Mouse (Mus musculus) inflammation-experienced regulatory T-cells, adult 16 weeks (primary cell): ENCODE measurements around the gene Ptpn4. TPM values are rescaled to one million over a fixed set of nuclear protein-coding genes. Genes with fewer than 3 reads are reported as not detected.

ENCODE experiments used
- polyA plus RNA-seq: library from polyadenylated mRNA; unstranded; fragments of 100-300 nt; shearing (Covaris generic); gene quantifications from one replicate; pipeline ENCODE4 v1.2.1, GENCODE M21; 2017

Gene Ptpn4
- 12.0 TPM for polyA plus RNA-seq

DNA sequence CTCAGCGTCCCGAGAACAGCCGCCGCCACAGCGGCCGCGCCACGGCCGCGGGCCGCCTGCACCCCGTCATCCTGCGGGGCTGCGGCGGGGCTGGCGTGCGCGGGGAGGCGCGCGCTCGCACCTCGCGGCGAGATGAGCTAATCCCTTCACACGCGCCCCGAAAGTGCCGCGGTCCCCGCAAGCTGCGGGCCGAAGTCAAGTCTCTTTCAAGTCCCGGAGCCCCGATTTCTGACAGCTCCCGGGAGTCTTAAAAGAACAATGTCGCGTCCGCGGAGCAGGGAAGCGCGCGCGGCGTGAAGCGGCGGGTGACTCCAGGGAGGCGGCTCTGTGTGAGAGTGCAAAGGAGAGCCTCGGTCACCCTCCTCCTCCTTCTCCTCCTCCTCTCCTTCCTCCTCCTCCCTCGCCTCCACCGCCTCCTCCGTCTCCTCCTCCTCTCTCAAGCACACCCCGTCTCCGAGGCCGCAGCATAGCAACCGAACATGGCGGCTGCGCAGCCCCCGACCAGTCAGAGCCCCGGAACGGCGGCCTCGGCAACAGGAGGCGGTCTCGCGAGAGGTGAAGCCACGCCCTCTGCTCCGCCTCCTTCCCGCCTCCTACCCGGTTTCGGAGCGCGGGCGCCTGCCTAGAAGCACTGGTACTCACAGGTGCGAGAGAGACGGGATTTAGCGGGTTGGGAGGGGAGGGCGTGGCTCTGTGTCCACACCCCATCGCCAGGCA lies at the start of gene Ptpn4:
Gene Ptpn4, minus strand, starts transcription at position 579 of the 717 bp plus-strand sequence.

DNA sequence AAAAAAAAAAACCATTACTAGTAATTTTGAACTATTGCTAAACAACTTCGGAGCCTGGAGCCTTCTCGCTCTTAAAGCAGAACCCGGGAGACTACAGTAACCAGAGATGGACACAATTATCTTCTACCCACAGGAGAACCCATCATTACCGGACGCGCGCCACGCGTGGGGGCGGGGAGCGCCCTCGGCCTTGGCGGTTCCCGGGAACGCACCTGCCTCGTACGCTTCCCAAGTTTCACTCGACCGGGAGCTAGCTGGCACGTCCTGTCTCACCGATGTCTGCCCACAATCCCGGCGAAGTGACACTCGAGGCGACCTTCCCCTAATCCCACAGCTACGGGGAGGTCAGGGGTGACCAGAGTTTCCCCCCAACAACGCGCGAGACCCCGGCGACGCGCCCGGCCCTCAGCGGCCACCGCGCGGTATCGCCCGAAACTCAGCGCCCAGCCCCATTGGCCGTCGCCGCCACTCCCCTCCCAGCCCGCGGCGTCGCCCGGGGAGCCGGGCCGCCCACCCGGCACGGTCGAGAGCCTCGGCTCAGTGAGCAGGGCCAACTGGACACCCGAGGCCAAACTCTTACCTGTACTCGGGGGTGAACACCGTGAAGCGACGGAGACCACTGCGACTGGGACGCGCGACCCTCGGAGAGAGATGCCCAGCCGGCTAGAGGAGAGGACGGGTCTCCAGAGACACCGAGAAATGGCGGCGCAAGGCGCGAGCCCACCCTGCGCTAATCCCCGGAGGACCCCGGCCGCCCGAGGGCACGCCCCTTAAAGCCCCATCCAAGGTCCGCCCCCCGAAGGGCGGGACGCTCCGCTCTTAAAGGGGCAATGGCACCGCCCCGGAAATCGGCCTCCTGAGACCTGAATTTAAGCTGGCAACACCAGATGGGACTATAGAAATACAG lies 189.0 kb downstream of the Ptpn4 start, which contains the start of gene Epb41l5:
Gene Epb41l5, minus strand, starts transcription at position 796 of the 907 bp plus-strand sequence.

Other genes with a start within 250 kb of the Ptpn4 start
- 1.8 TPM for gene Epb41l5, start 188.6 kb downstream of the Ptpn4 start, polyA plus RNA-seq
- 6.9 TPM for gene Tmem177, start 75.6 kb upstream of the Ptpn4 start, polyA plus RNA-seq
- not detected for gene Cfap221, start 159.6 kb upstream of the Ptpn4 start, polyA plus RNA-seq
- gene Sctr, start 169.3 kb upstream of the Ptpn4 start, polyA plus RNA-seq: 0.15 TPM
- gene Tmem37, start 236.5 kb upstream of the Ptpn4 start, polyA plus RNA-seq: 2.7 TPM